Comparison of ENCODE assay signal across 15 mouse cellular contexts in the genomic region with DNA sequence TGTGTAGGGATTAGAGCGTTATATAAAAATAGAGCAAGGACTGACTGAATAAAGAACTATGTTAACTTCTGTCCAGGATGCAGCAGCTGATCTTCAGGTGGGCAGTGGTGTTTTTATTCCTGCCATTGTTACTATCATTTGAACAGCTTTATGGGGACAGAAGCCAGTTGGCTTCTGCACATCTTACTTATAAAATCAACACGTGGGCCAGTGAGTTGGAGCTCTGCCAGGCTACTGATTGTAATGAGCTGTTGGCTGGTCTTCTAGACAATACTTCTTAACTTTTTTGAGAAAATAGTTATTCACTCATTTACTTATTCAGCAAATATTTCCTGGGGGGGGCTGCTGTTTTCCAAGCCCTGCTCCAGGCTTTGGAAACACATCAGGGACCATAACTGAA.
DNase-seq lines count a peak whose midpoint lies in the region; ATAC-seq and TF ChIP-seq lines count a peak whose summit lies in the region.
"Had no signal": no experiment of that assay in that cellular context is flagged by ENCODE, and none has a peak within 500 bp of the region (broad histone marks: within the 10 kb centered on the region; RNA-seq: fewer than 3 reads in every experiment).

No protein-coding gene starts in this region.

- H3K36me3 ChIP-seq in hindbrain, postnatal 0 days (ENCODE audit: insufficient read depth, low read length): no peaks in the 10 kb centered on the region
- H3K36me3 ChIP-seq in hindbrain, embryonic 12.5 days: no peaks in the 10 kb centered on the region
- no peaks in the 10 kb centered on the region for H3K36me3 ChIP-seq in embryonic facial prominence, embryonic 10.5 days (replicated peaks)
- H3K36me3 ChIP-seq: heart, embryonic 15.5 days; liver, embryonic 15.5 days; midbrain, embryonic 10.5 days had no signal

- no peak for TF ChIP-seq CTCF in hindbrain, postnatal 0 days (IDR thresholded peaks at IDR 0.05; ENCODE audit: low read depth)

- H3K4me3 ChIP-seq in hindbrain, postnatal 0 days (ENCODE audit: low read length): no peak overlapping the region
- H3K4me3 ChIP-seq in hindbrain, embryonic 12.5 days: no peak overlapping the region
- no peak overlapping the region for H3K4me3 ChIP-seq in embryonic facial prominence, embryonic 10.5 days
- H3K4me3 ChIP-seq: heart, embryonic 15.5 days; liver, embryonic 15.5 days; midbrain, embryonic 10.5 days had no signal

- ATAC-seq in hindbrain, postnatal 0 days: no peak
- no peak for ATAC-seq in hindbrain, embryonic 12.5 days (ENCODE audit: low FRiP score)
- ATAC-seq: CD4-positive, CD25-positive, alpha-beta regulatory T cell, adult 4 months; forebrain, postnatal 0 days; Patski had no signal

- 0 out of 2 replicates have a peak, but pooled peaks cover 4% of the 10 kb centered on the region for H3K4me1 ChIP-seq in hindbrain, postnatal 0 days (ENCODE audit: insufficient read depth, low read length)
- peaks cover 48% of the 10 kb centered on the region for H3K4me1 ChIP-seq in hindbrain, embryonic 12.5 days
- H3K4me1 ChIP-seq in embryonic facial prominence, embryonic 10.5 days: peaks cover 60% of the 10 kb centered on the region

- H3K27ac ChIP-seq in hindbrain, postnatal 0 days: no peak overlapping the region
- H3K27ac ChIP-seq in hindbrain, embryonic 12.5 days: no peak overlapping the region
- H3K27ac ChIP-seq in embryonic facial prominence, embryonic 10.5 days (replicated peaks): no peak overlapping the region
- H3K27ac ChIP-seq: heart, embryonic 15.5 days; liver, embryonic 15.5 days; midbrain, embryonic 10.5 days had no signal

- H3K4me2 ChIP-seq in hindbrain, postnatal 0 days (ENCODE audit: low read depth, low read length): no peak overlapping the region
- H3K4me2 ChIP-seq in hindbrain, embryonic 12.5 days (replicated peaks): no peak overlapping the region
- H3K4me2 ChIP-seq: heart, embryonic 15.5 days; liver, embryonic 15.5 days had no signal

- no peak overlapping the region for H3K9ac ChIP-seq in hindbrain, postnatal 0 days (replicated peaks; ENCODE audit: low read length)
- no peak overlapping the region for H3K9ac ChIP-seq in hindbrain, embryonic 12.5 days
- H3K9ac ChIP-seq: forebrain, postnatal 0 days; heart, embryonic 15.5 days; liver, embryonic 15.5 days had no signal

- DNase-seq in hindbrain, postnatal 0 days (ENCODE audit: low spot score): peak; percentile 61
- DNase-seq in left cerebral cortex, postnatal 14 days (ENCODE audit: low spot score in 2 of 2): peak; percentile 45
- no peak for DNase-seq in left cerebral cortex, postnatal 36 days (ENCODE audit: low spot score in 2 of 2)
- DNase-seq in NIH3T3 (ENCODE audit: low read depth): peak; percentile 20
- peak; percentile 57 to 68 for DNase-seq in kidney, postnatal 36 days
- no peak for DNase-seq in embryonic facial prominence, embryonic 10.5 days (ENCODE audit: low spot score)
- DNase-seq in ovary, postnatal 36 days (ENCODE audit: low spot score): no peak
- DNase-seq: forebrain, postnatal 0 days; gastrocnemius, postnatal 25 days had no signal

- no peaks in the 10 kb centered on the region for H3K9me3 ChIP-seq in hindbrain, postnatal 0 days (ENCODE audit: low read length)
- no peaks in the 10 kb centered on the region for H3K9me3 ChIP-seq in hindbrain, embryonic 12.5 days (replicated peaks)
- H3K9me3 ChIP-seq in embryonic facial prominence, embryonic 10.5 days: no peaks in the 10 kb centered on the region
- H3K9me3 ChIP-seq: heart, embryonic 15.5 days; liver, embryonic 15.5 days; midbrain, embryonic 10.5 days had no signal

- intact Hi-C loops in left cerebral cortex, postnatal 14 days (cut with DNase I): no loop called here
- intact Hi-C loops in left cerebral cortex, postnatal 36 days (cut with DNase I): no loop called here

- WGBS in hindbrain, postnatal 0 days: 52% methylated on average over 2 of the region's 2 CpGs
- WGBS in hindbrain, embryonic 12.5 days: 73% methylated on average over 2 of the region's 2 CpGs
- WGBS in embryonic facial prominence, embryonic 10.5 days: 91% methylated on average over 2 of the region's 2 CpGs

- 0 out of 2 replicates have a peak, but pooled peaks cover 3% of the 10 kb centered on the region for H3K27me3 ChIP-seq in hindbrain, postnatal 0 days (ENCODE audit: insufficient read depth, low read length)
- peaks cover 30% of the 10 kb centered on the region for H3K27me3 ChIP-seq in hindbrain, embryonic 12.5 days
- peaks cover 83% of the 10 kb centered on the region for H3K27me3 ChIP-seq in embryonic facial prominence, embryonic 10.5 days (replicated peaks; ENCODE audit: low read depth, poor library complexity, severe bottlenecking)
- H3K27me3 ChIP-seq: heart, embryonic 15.5 days; liver, embryonic 15.5 days; Patski had no signal

Comparison
In these comparisons a context has a peak if more than half of its experiments do, and no peak if none do; other contexts are left out.
1. DNase-seq: peak in hindbrain, postnatal 0 days (single experiment), left cerebral cortex, postnatal 14 days (2 of 2), NIH3T3 (single experiment) and kidney, postnatal 36 days (2 of 2); none in left cerebral cortex, postnatal 36 days (0 of 2), embryonic facial prominence, embryonic 10.5 days (single experiment) and ovary, postnatal 36 days (single experiment).